Mouse (Mus musculus): ENCODE results near the gene Tmem117.

The Tmem117 gene

GRCm38 (mm10) chr15:94776119-94777069 lies 147.4 kb downstream of the Tmem117 start:
- no peak for DNase-seq

GRCm38 (mm10) chr15:94781556-94781955 lies 152.5 kb downstream of the Tmem117 start:
- DNase-seq, result no peak

GRCm38 (mm10) chr15:94793455-94793854 lies 164.4 kb downstream of the Tmem117 start:
- DNase-seq, result no peak

- no peak for DNase-seq
Observed at GRCm38 (mm10) chr15:94795484-94795883, 166.5 kb downstream of the Tmem117 start.

GRCm38 (mm10) chr15:94798236-94798635 lies 169.2 kb downstream of the Tmem117 start:
- DNase-seq, result no peak

GRCm38 (mm10) chr15:94801462-94801861 lies 172.4 kb downstream of the Tmem117 start:
- DNase-seq, result no peak

GRCm38 (mm10) chr15:94802820-94803219 lies 173.8 kb downstream of the Tmem117 start:
- DNase-seq, result no peak

- DNase-seq, result no peak
Observed at GRCm38 (mm10) chr15:94803624-94804342, 174.8 kb downstream of the Tmem117 start.

- DNase-seq, result no peak
Observed at GRCm38 (mm10) chr15:94806005-94806404, 177.0 kb downstream of the Tmem117 start.

GRCm38 (mm10) chr15:94811550-94811949 lies 182.5 kb downstream of the Tmem117 start:
- DNase-seq, result no peak

GRCm38 (mm10) chr15:94814213-94815100 lies 185.4 kb downstream of the Tmem117 start:
- no peak for DNase-seq

GRCm38 (mm10) chr15:94835634-94836033 lies 206.6 kb downstream of the Tmem117 start:
- DNase-seq, result no peak

- no peak for DNase-seq
Observed at GRCm38 (mm10) chr15:94838646-94839045, 209.6 kb downstream of the Tmem117 start.

GRCm38 (mm10) chr15:94847501-94847900 lies 218.5 kb downstream of the Tmem117 start:
- DNase-seq, result no peak

GRCm38 (mm10) chr15:94859641-94860040 lies 230.6 kb downstream of the Tmem117 start:
- no peak for DNase-seq

- no peak for DNase-seq
Observed at GRCm38 (mm10) chr15:94861173-94861572, 232.1 kb downstream of the Tmem117 start.

GRCm38 (mm10) chr15:94864134-94864533 lies 235.1 kb downstream of the Tmem117 start:
- DNase-seq, result no peak

- no peak for DNase-seq
Observed at GRCm38 (mm10) chr15:94868372-94868771, 239.3 kb downstream of the Tmem117 start.

GRCm38 (mm10) chr15:94885026-94885425 lies 256.0 kb downstream of the Tmem117 start:
- DNase-seq, result no peak

GRCm38 (mm10) chr15:94893201-94893600 lies 264.2 kb downstream of the Tmem117 start:
- DNase-seq, result no peak

- no peak for DNase-seq
Observed at GRCm38 (mm10) chr15:94894086-94894485, 265.1 kb downstream of the Tmem117 start.

GRCm38 (mm10) chr15:94895681-94896080 lies 266.6 kb downstream of the Tmem117 start:
- no peak for DNase-seq

GRCm38 (mm10) chr15:94903188-94903587 lies 274.2 kb downstream of the Tmem117 start:
- no peak for DNase-seq
